Mouse (Mus musculus) T-helper 1 cell (primary cell): ENCODE results near the gene Fbn1.

Experiments
- in situ Hi-C: fragments of 300-600 bp; cut with MboI, MseI; formaldehyde crosslinking; loops from one replicate; pipeline ENCODE4 v1.15.1; 2025; ENCODE audit warnings: high pct_unique_total_duplicates

The Fbn1 gene

DNA sequence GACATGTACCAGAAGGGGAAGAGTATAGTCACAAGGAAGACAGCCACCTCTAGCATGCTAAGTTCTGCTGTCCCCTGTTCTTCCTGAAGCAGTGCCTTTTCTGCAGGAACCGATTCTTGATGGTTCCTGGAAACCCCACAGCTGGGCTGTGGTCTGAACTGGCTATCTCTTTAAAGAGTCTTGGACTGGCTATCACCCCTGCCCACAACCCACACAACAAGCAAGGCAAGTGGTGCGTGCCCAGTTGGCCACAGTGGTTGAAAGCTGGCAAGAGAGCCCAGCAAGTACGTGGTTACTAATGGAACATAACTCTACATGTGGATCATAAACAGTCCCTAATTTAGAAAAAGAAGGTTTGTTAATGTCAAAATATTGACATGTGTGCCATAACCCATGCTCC is 170.6 kb downstream of the Fbn1 start:
- in situ Hi-C loops, result no loop called here

- in situ Hi-C loops, result no loop called here
These were observed 172.6 kb downstream of the Fbn1 start for GRCm38 (mm10) chr2:125335206-125335605.

DNA sequence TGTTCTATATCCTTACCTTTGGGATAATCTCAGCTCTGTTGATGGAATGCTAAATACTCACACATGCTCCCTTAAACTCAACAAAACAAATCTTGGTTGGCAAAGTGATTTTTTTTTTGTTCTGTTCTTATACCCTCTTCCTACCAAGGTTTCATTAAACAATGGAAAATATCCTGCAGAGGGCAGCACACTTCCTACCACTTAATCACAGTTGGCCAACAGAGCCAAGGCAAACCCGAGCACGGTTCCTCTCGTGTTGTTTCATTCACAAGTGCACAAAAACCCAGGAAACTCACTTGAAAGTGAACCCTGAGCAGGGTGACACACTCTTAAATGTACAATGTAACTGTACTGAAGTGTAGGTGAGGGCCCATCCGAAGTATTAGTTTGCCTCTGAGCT is 173.6 kb downstream of the Fbn1 start:
- in situ Hi-C loops, result no loop called here

DNA sequence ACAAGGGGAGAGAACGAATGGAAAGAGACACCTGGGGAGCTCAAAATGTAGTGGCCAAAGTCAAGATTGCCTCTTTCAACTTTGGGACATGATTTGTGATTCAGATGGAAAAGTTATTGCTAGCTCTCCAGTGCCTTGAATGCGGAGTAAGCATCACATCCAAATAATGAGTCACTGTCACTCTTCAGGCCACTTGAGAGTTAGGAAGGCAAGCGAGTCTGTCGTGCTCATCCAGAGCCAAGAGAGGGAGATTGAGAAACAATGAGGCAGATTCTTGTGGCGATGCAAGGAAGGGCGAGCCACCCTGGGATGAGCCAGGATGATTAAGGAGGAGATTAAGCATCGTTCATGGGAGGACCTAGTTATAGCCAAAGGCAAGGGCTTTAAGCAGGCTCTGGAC is 176.2 kb downstream of the Fbn1 start:
- in situ Hi-C loops, result no loop called here

DNA sequence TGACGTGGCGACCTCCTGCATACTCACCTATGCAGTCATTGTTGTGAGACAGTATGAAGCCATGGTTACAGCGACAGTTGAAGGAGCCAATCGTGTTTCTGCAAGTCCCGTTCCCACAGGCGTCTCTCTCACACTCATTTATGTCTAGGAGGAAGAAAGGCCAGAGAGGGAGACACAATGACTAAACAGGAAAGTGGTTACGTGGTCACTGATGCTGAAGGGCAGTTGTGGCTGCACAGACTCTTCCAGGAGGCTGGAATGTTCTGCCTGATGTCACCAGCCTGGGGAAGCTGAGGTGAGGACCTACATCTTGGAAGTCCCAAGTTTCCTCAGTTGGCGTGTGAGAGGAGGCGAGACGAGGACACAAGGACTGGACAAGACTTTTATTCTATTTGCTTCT is 177.3 kb downstream of the Fbn1 start:
- in situ Hi-C loops, result no loop called here

GRCm38 (mm10) chr2:125325125-125325855 is 182.5 kb downstream of the Fbn1 start:
- in situ Hi-C loops, result no loop called here

DNA sequence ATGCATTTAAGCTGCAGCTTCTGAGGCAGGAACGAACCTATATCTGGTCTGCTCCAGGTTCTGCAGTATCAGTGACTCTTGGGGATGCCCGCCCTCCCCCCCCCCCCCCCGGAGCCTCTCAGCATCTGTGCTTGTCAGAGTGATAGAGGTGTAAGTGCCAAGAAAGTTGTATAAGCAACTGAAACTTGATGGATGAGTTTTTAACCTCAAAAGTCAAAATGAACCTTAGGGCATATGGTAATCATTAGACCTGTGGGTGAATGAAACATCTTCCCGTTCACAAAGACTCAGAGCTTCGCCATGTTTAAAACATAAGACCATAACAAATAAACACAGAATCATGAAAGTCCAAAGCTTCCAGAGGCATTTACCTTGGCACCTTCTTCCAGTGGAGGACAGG is 183.3 kb downstream of the Fbn1 start:
- in situ Hi-C loops, result no loop called here

DNA sequence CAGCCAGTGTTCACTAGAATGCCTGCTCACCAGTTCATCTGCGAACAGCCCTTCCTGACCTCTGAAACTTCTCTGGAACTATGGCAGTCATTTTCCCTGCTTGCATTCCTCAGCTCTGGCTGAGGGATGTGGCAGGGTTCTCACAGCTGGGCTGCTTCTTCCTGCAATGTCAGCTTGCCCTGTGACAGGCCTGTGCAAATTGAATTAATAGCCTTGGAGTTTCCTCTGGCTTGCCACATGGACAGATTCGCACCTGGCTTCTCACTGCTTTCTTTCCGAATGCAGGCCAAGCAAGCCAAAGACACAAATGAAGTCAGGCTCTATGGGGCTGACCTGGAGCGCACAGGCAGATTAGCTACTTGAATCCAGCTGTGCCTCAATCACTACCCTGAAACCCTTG is 184.4 kb downstream of the Fbn1 start:
- in situ Hi-C loops, result no loop called here

- in situ Hi-C loops, result no loop called here
These were observed 185.2 kb downstream of the Fbn1 start for GRCm38 (mm10) chr2:125322581-125322980.

DNA sequence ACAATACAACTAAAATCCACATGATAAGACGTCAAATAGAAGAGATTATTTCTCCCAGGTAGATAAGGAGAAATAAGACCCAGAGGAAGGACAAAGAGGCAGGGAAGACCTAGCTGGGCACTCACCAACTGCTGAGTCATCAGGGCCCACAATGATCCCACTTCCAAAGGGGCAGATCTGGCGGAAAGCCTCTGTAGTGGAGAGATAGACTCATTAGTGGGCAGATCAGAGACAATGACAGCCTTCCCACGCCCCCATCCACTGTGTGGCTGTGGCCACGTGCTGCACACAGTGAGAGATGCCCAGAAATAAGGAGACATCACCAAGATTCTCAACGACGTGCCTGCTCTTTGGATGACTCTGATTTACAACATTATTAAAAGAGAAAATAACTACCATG is 186.7 kb downstream of the Fbn1 start:
- in situ Hi-C loops, result no loop called here

DNA sequence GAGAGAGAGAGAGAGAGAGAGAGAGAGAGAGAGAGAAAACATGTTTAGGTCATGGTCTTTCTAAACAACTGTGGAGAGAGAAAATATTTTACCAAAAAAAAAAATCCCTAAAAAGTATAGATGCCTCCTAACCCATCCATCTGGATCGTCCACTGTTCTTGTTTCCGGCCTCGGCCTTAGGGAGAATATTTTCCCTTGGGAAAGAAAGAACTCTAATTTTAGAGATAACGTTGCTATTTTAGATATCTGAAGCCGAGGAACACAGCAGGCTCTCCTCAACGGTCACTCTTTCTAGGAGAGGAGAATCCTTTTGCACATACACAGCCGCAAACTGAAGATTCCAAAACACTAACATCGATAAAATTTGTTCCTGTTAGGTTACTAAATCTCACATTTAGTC is 188.1 kb downstream of the Fbn1 start:
- in situ Hi-C loops, result no loop called here

DNA sequence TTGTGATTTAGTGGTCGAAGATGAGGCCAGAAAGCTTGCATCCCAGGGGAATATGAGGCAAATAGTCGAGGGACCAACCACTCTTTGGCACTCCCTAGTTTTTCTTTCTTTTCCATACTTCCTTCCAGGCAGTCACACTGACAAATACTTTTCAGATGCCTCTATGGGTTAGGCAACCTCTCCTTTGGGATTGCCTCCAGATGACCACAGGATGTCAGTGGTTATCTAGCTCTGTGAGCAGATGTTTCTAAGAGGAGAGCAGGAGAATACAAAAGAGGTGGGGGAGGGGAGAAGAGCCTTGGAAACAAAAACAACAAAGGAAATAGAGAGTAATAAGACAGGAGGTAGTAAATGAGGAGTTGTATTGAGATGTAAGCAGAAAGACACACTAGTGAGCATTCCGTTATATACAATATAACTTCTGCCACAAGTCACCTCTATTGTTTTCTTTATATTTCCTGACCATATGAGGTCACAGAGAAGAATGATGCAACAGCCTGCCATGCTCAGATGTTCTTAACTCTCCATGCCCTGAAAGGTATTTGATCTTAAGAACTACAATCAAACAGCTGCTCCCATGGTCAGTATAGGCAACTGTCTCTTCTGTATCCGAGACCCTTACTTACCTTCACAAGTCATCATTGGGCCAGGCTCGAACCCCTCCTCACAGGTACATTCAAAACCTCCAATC is 189.3 kb downstream of the Fbn1 start:
- in situ Hi-C loops, result no loop called here

DNA sequence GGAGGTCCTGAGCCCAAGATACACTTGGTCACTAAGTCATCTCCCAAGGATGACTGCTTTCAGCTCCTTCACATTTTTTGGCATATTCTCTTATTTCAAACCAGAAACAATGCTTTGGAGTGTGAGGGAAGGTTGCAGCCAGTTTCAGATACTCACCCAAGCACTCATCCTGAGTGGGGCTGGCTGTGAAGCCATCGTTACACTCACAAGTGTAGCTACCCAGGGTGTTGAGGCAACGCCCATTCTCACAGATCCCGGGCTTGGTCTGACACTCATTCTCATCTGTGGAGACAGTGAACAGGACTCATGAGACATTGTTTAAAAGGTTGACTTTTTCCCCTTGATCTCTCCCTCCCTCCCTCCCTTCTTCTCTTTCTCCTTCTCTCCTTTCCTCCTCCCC is 192.6 kb downstream of the Fbn1 start:
- in situ Hi-C loops, result no loop called here

DNA sequence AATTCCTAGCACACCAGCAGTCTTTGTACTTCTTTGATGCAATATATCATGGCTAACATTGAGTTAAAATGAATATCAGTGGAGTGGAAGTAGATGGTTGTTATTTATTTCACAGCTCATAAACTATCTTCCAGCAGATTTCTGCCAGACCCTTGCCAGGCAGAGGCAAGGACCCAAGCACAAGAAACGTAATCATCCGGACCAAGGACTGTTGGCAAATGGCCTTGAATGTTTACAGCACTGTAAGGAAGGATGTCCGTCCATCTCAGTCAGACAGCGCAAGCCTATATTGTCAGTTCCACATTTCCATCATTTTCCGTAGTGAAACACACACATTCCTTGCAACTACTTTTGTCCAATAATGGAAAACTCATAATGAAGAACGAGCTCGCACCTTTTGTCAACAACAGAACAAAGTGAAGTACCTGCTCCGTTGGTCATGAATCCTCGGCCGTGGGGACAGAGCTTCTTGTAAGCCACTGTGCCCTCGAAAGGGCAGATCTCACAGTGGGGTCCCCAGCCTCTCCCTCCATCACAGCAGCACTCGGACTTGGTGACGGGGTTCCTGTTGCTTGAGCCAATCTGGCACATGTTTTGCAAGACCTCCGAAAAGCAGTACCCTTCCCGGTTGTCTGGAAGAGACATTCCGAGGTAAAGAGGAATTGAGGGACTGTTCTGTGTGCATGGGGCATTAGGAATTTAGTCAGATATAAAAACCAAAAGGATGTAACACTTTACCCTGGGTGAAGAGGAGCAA is 193.4 kb downstream of the Fbn1 start:
- in situ Hi-C loops, result no loop called here

DNA sequence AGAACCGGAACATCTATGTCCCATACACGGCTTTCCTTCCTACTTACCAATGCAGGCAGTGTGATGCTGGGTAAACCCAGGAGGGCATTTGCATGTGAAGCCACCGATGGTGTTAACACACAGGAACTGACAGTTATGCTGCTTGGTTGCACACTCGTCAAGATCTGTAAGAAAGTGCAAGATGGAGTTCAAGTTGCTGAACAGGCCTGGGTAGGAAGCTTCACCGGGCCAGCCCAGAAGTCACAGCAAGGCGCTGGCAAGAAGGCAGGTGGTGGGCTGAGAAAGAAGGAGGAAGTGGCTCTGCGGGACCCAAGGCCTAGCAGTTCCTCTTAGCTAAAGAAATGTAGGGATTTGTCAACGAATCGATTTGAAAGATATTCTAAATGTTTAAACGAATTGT is 198.1 kb downstream of the Fbn1 start:
- in situ Hi-C loops, result no loop called here

DNA sequence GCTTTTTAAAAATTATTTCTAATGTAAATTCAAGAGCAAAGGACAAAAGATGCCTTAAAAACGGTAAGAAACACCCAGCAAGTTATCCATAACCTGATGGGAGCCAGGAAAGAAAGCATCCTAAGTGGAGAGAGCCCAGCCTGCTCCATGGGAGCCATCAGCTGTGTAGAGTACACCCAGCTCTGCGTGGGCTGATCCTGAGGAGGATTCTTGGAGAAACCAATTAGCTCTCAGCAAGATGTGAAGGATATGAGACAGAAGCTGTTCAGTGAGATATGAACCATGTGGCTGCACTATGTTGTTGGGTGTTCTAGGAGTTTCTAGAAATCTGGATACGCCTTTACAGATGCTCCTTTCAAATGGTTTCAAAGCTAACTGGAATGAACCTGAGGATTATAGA is 202.1 kb downstream of the Fbn1 start:
- in situ Hi-C loops, result no loop called here

GRCm38 (mm10) chr2:125304746-125305145 is 203.0 kb downstream of the Fbn1 start:
- in situ Hi-C loops, result no loop called here

DNA sequence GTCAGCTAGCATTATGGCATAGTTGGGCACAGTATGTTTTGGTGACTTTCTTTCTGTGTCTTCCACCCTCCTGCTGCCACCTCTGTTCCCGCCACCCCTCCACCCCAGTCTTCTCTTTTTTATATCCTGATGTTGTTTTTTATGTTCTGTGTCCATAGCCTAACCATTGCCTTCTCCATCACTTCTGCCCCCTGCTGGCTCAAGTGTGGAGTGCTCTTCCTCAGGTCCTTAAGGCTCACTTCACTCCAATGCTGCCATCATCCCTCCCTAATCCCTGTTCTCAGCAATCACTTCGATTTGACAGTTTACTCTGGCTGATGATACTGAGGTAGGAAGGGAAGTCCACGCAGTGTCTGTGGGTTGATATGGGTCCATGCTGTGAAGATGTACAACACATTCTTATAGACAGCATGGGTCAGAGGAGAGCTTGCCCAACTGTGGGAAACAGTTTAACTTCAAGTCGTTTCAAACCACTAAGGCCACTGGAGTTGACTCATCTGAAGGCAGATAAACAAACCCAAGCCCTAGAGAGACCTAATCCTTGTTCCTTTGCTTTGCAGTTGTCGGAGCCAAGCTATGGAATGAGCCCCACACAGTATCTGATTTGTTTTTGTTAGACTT is 203.9 kb downstream of the Fbn1 start:
- in situ Hi-C loops, result no loop called here

DNA sequence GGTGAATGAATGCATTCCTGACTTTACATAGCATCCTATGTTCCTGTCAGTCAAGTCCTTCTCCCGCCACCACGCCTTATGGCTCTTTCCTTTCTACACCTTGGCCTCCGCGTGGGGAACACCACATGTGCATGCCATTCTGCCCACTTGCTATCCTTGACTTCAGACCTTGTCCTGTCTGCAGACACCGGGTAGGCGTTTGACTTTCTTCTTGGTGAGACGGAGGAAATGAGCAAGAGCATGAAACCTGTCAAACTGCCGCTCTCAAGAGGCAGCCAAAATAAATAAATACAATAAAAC is 205.2 kb downstream of the Fbn1 start:
- in situ Hi-C loops, result no loop called here

DNA sequence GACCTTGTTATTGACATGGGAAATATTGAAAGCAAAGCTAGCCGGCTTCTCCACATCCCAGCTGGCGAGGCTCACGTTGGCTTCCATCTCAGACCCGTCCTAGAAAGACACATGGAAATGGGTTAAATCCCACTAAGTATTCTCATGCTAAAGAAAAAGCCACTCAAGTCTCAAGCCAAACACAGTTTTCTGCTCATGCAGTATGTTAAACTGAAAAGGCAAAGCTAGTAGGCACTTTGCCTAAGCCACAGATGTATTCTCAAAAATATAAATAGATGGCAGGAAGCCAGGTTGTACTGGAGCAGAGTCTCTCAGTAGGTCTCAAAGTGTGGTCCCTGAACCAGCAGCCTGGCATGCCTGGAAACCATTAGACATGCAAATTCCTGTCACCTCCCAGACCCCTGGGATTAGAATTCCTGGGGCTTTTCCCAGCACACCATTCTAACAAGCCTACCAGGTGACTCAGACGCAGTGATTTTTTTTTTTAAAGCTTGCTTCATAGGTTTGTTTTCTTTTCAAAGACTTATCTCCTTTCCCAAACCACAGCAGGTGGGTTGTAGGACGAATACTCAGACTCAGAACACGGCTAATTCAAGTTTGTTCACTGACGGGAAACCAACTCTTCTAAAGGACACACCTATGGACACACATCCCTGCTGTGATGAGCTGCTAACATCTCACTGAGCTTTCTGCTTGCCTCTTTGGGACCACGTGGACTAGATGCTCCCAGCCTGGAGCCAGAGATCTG is 205.7 kb downstream of the Fbn1 start:
- in situ Hi-C loops, result no loop called here

DNA sequence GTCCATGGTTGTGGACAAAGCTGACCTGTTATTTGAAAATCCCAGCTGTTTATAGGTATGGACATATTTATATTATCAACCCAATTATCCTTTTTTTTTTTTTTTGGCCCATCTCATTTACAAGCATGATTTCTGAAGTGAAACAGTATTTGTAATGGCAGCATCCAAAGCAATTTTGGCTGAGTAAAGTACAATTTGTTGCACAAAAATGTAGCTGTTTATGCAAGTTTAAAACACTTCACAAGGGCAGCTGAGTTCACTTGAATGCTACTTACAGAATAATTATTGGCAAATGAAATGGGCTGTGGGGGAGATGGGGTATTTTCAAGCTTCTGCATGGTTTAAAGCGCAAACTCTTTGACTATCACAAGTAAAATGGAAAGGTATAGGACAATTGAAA is 209.0 kb downstream of the Fbn1 start:
- in situ Hi-C loops, result no loop called here

DNA sequence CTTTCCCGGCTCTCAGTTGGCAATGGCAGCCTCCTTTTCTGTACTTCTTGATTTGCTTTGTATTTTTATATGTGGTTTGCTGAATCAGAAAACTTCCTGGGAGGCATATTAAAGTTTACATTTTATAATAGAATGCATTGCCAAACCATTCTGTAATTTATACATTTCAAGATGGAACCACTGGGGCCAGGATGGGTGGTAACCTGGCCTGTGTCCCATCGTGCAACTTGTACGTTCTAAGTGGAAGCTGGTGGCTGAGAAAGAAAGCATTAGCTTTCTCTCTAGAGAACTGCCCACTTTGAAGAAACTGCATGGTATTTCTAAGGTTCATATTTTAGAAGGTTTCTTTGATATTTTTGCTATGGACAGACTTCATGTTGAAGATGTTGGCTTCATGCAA is 212.3 kb downstream of the Fbn1 start:
- in situ Hi-C loops, result no loop called here
